Mouse (Mus musculus) lung, embryonic 15.5 days (tissue): ENCODE measurements around the gene Mlkl. TPM values are rescaled to one million over a fixed set of nuclear protein-coding genes. Genes with fewer than 3 reads are reported as not detected.
"Not testable (repeated sequence)": the region's sequence is repeated elsewhere in the genome, so short reads cannot be mapped to it uniquely, and the experiment has no call there.

ENCODE experiments used
- ATAC-seq: fragments of 200-750 bp; cut with Nextera tagmentation; 2 replicates; pipeline ENCODE4 v1.8.0; 2017; ENCODE audit warnings: moderate number of reproducible peaks, borderline replicate concordance; ENCODE audit not compliant: low FRiP score, low TSS enrichment; ENCODE audit errors: extremely low read depth
- H3K27ac ChIP-seq: fragments of 300-500 bp; sonication (generic); 2 replicates; pipeline ENCODE4 v1.5.1; 2015; ENCODE audit warnings: moderate library complexity, mild to moderate bottlenecking, inconsistent platforms
- H3K27me3 ChIP-seq: fragments of 300-500 bp; sonication (generic); 2 replicates; pipeline ENCODE4 v1.6.1; 2015; ENCODE audit warnings: inconsistent platforms
- H3K36me3 ChIP-seq: fragments of 300-500 bp; sonication (generic); 2 replicates; pipeline ENCODE4 v1.6.1; 2015; ENCODE audit warnings: inconsistent platforms
- H3K4me1 ChIP-seq: fragments of 300-500 bp; sonication (generic); 2 replicates; pipeline ENCODE4 v1.6.1; 2015; ENCODE audit warnings: inconsistent platforms
- H3K4me2 ChIP-seq: fragments of 300-500 bp; sonication (generic); 2 replicates; pipeline ENCODE4 v1.6.1; 2015; ENCODE audit warnings: inconsistent platforms, mild to moderate bottlenecking, moderate library complexity
- H3K4me3 ChIP-seq: fragments of 300-500 bp; sonication (generic); 2 replicates; pipeline ENCODE4 v1.5.1; 2015; ENCODE audit warnings: mild to moderate bottlenecking, inconsistent platforms
- H3K9ac ChIP-seq: fragments of 300-500 bp; sonication (generic); 2 replicates; pipeline ENCODE4 v1.6.1; 2015; ENCODE audit warnings: inconsistent platforms
- H3K9me3 ChIP-seq: fragments of 300-500 bp; sonication (generic); 2 replicates; pipeline ENCODE4 v1.6.1; 2016; ENCODE audit warnings: inconsistent platforms
- WGBS: fragments of 180-500 bp; shearing (Covaris S2); methylation state at CpG from one replicate; pipeline ENCODE4 v1.1.7; 2015; 5-methylcytosine and 5-hydroxymethylcytosine counted together
- polyA plus RNA-seq: library from polyadenylated mRNA; unstranded; fragments of >200 nt; fragmentation: Nextera tagmentation; extraction: Ambion mirVana; gene quantifications from 2 replicates; pipeline ENCODE4 v1.2.1, GENCODE M21; 2015

The Mlkl gene
- polyA plus RNA-seq, 1 experiment from 2014 or later, result 5.2 TPM

GRCm38 (mm10) chr8:111310006-111310405 is 28.0 kb downstream of the Mlkl start:
- H3K9ac ChIP-seq, H3K27ac ChIP-seq, H3K4me3 ChIP-seq, H3K36me3 ChIP-seq, ATAC-seq, H3K9me3 ChIP-seq, H3K27me3 ChIP-seq, H3K4me2 ChIP-seq, H3K4me1 ChIP-seq: not testable (repeated sequence)
- WGBS, result 82% methylated on average over 15 of the region's 15 CpGs

GRCm38 (mm10) chr8:111305031-111305730 is 32.8 kb downstream of the Mlkl start:
- Histone ChIP-seq H3K9ac (no peak overlapping the region), H3K4me2 (no peak overlapping the region), H3K4me3 (no peak overlapping the region), H3K9me3 (no peaks in the 10 kb centered on the region), H3K27ac (no peak overlapping the region), H3K4me1 (0 out of 2 replicates have a peak, but pooled peaks cover 3% of the 10 kb centered on the region), H3K27me3 (no peaks in the 10 kb centered on the region), H3K36me3 (no peaks in the 10 kb centered on the region)
- 27% methylated on average over 5 of the region's 5 CpGs for WGBS
- ATAC-seq, result no peak

- Histone ChIP-seq H3K27ac (no peak overlapping the region), H3K4me1 (0 out of 2 replicates have a peak, but pooled peaks cover 3% of the 10 kb centered on the region), H3K9me3 (no peaks in the 10 kb centered on the region), H3K4me3 (no peak overlapping the region), H3K9ac (no peak overlapping the region), H3K4me2 (no peak overlapping the region), H3K27me3 (no peaks in the 10 kb centered on the region), H3K36me3 (no peaks in the 10 kb centered on the region)
- no peak for ATAC-seq
- WGBS, result 86% methylated on average over 3 of the region's 3 CpGs
These were observed 33.6 kb downstream of the Mlkl start for GRCm38 (mm10) chr8:111304359-111304758.

GRCm38 (mm10) chr8:111303076-111303803 is 34.7 kb downstream of the Mlkl start:
- not testable (repeated sequence) for H3K4me2 ChIP-seq, H3K9ac ChIP-seq, H3K4me3 ChIP-seq, H3K27ac ChIP-seq, H3K36me3 ChIP-seq, H3K9me3 ChIP-seq, H3K4me1 ChIP-seq, H3K27me3 ChIP-seq, ATAC-seq
- WGBS, result 71% methylated on average over 5 of the region's 5 CpGs

GRCm38 (mm10) chr8:111300597-111301546 is 37.1 kb downstream of the Mlkl start:
- H3K4me1 ChIP-seq, result peaks cover 19% of the 10 kb centered on the region
- peaks cover 11% of the 10 kb centered on the region for H3K36me3 ChIP-seq
- H3K27ac ChIP-seq, result peak overlapping the region; percentile 85
- no peaks in the 10 kb centered on the region for H3K9me3 ChIP-seq
- no peak for ATAC-seq
- WGBS, result 61% methylated on average over 11 of the region's 11 CpGs
- peak overlapping the region; percentile 52 for H3K4me2 ChIP-seq
- H3K27me3 ChIP-seq, result no peaks in the 10 kb centered on the region
- 0 out of 2 replicates have a peak overlapping the region, but pooled peaks have one; percentile 31 for H3K9ac ChIP-seq
- peak overlapping the region; percentile 72 for H3K4me3 ChIP-seq

GRCm38 (mm10) chr8:111299821-111300568 is 38.0 kb downstream of the Mlkl start, which contains the start of gene Rfwd3:
Gene Rfwd3 (minus strand): TSS chr8:111300222.
- H3K27me3 ChIP-seq, result no peaks in the 10 kb centered on the region
- H3K27ac ChIP-seq, result peak within 1 kb of the TSS; percentile 86
- H3K4me3 ChIP-seq, result peak within 1 kb of the TSS; percentile 72
- peak within 1 kb of the TSS; percentile 82 for H3K9ac ChIP-seq
- peaks cover 18% of the 10 kb centered on the region for H3K36me3 ChIP-seq
- peak within 1 kb of the TSS; percentile 68 for H3K4me2 ChIP-seq
- peak; percentile 98 for ATAC-seq
- under 1% methylated on average over 62 of the region's 67 CpGs for WGBS
- peaks cover 18% of the 10 kb centered on the region for H3K4me1 ChIP-seq
- no peaks in the 10 kb centered on the region for H3K9me3 ChIP-seq

- peaks cover 22% of the 10 kb centered on the region for H3K36me3 ChIP-seq
- peaks cover 19% of the 10 kb centered on the region for H3K4me1 ChIP-seq
- H3K27ac ChIP-seq, result peak overlapping the region; percentile 86
- peak overlapping the region; percentile 72 for H3K4me3 ChIP-seq
- peak; percentile 12; the same call in 1 of the 2 replicates for ATAC-seq
- WGBS, result under 1% methylated on average over 28 of the region's 28 CpGs
- peak overlapping the region; percentile 68 for H3K4me2 ChIP-seq
- no peaks in the 10 kb centered on the region for H3K9me3 ChIP-seq
- H3K9ac ChIP-seq, result peak overlapping the region; percentile 82
- H3K27me3 ChIP-seq, result no peaks in the 10 kb centered on the region
These were observed 38.6 kb downstream of the Mlkl start for GRCm38 (mm10) chr8:111299363-111299820.

GRCm38 (mm10) chr8:111298011-111298410 is 40.0 kb downstream of the Mlkl start:
- ATAC-seq, result no peak
- Histone ChIP-seq H3K9me3 (no peaks in the 10 kb centered on the region), H3K9ac (no peak overlapping the region), H3K4me1 (peaks cover 19% of the 10 kb centered on the region), H3K36me3 (peaks cover 31% of the 10 kb centered on the region), H3K4me2 (peak overlapping the region; percentile 27; the same call in 1 of the 2 replicates), H3K27me3 (no peaks in the 10 kb centered on the region), H3K27ac (no peak overlapping the region), H3K4me3 (no peak overlapping the region)
- 71% methylated on average over 1 of the region's 1 CpGs for WGBS

GRCm38 (mm10) chr8:111291733-111292132 is 46.2 kb downstream of the Mlkl start:
- H3K27ac ChIP-seq, result no peak overlapping the region
- WGBS, result 88% methylated on average over 7 of the region's 7 CpGs
- H3K4me1 ChIP-seq, result peaks cover 7% of the 10 kb centered on the region; the same call in 1 of the 2 replicates
- H3K4me3 ChIP-seq, result no peak overlapping the region
- no peaks in the 10 kb centered on the region for H3K27me3 ChIP-seq
- H3K9me3 ChIP-seq, result no peaks in the 10 kb centered on the region
- no peak for ATAC-seq
- no peak overlapping the region for H3K9ac ChIP-seq
- no peak overlapping the region for H3K4me2 ChIP-seq
- H3K36me3 ChIP-seq, result peaks cover 79% of the 10 kb centered on the region

GRCm38 (mm10) chr8:111290586-111290985 is 47.4 kb downstream of the Mlkl start:
- no peak overlapping the region for H3K4me2 ChIP-seq
- no peak overlapping the region for H3K27ac ChIP-seq
- no peak overlapping the region for H3K4me3 ChIP-seq
- H3K4me1 ChIP-seq, result peaks cover 3% of the 10 kb centered on the region; the same call in 1 of the 2 replicates
- H3K9me3 ChIP-seq, result no peaks in the 10 kb centered on the region
- no peaks in the 10 kb centered on the region for H3K27me3 ChIP-seq
- H3K9ac ChIP-seq, result no peak overlapping the region
- WGBS, result 93% methylated on average over 7 of the region's 7 CpGs
- peaks cover 81% of the 10 kb centered on the region for H3K36me3 ChIP-seq
- no peak for ATAC-seq

- H3K9ac ChIP-seq, result no peak overlapping the region
- no peaks in the 10 kb centered on the region for H3K9me3 ChIP-seq
- H3K4me3 ChIP-seq, result no peak overlapping the region
- WGBS, result 62% methylated on average over 4 of the region's 4 CpGs
- H3K4me2 ChIP-seq, result no peak overlapping the region
- H3K36me3 ChIP-seq, result peaks cover 90% of the 10 kb centered on the region
- no peak for ATAC-seq
- no peak overlapping the region for H3K27ac ChIP-seq
- no peaks in the 10 kb centered on the region for H3K27me3 ChIP-seq
- H3K4me1 ChIP-seq, result no peaks in the 10 kb centered on the region
These were observed 52.4 kb downstream of the Mlkl start for GRCm38 (mm10) chr8:111285603-111286002.
